Mouse (Mus musculus): ENCODE measurements around the gene Ccdc34. TPM values are rescaled to one million over a fixed set of nuclear protein-coding genes. Genes with fewer than 3 reads are reported as not detected.
"Not testable (repeated sequence)": the region's sequence is repeated elsewhere in the genome, so short reads cannot be mapped to it uniquely, and the experiment has no call there.

Ccdc34 gene
- polyA plus RNA-seq, 1 experiment from 2014 or later, result 31.3 TPM

GRCm38 (mm10) chr2:110133356-110134115 lies 115.9 kb downstream of the Ccdc34 start:
- H3K27me3 ChIP-seq (ENCODE audit: control insufficient read depth, insufficient read depth, low read length), result no peaks in the 10 kb centered on the region
- no peaks in the 10 kb centered on the region for H3K36me3 ChIP-seq (ENCODE audit: control insufficient read depth, insufficient read depth, low read length)
- H3K4me3 ChIP-seq (ENCODE audit: low read depth, low read length), result no peak overlapping the region
- H3K9me3 ChIP-seq (replicated peaks; ENCODE audit: control insufficient read depth, low read length), result no peaks in the 10 kb centered on the region; the same call in 1 of the 2 replicates
- H3K4me2 ChIP-seq, result no peak overlapping the region
- no peak overlapping the region for H3K27ac ChIP-seq (ENCODE audit: low read depth, low read length)
- WGBS (ENCODE audit: insufficient replicate concordance), result 80% methylated on average over 3 of the region's 3 CpGs
- no peaks in the 10 kb centered on the region for H3K4me1 ChIP-seq (ENCODE audit: control insufficient read depth, insufficient read depth, low read length)
- no peak for ATAC-seq (replicated peaks; ENCODE audit: insufficient number of reproducible peaks, low FRiP score, low TSS enrichment)
- H3K9ac ChIP-seq (ENCODE audit: low read depth, low read length), result no peak overlapping the region

- no peak overlapping the region for H3K4me2 ChIP-seq
- WGBS (ENCODE audit: insufficient replicate concordance), result 46% methylated on average over 2 of the region's 2 CpGs
- no peaks in the 10 kb centered on the region for H3K27me3 ChIP-seq (ENCODE audit: control insufficient read depth, insufficient read depth, low read length)
- no peak for ATAC-seq (replicated peaks; ENCODE audit: insufficient number of reproducible peaks, low FRiP score, low TSS enrichment)
- no peak overlapping the region for H3K4me3 ChIP-seq (ENCODE audit: low read depth, low read length)
- no peaks in the 10 kb centered on the region; the same call in 1 of the 2 replicates for H3K9me3 ChIP-seq (replicated peaks; ENCODE audit: control insufficient read depth, low read length)
- no peaks in the 10 kb centered on the region for H3K36me3 ChIP-seq (ENCODE audit: control insufficient read depth, insufficient read depth, low read length)
- no peaks in the 10 kb centered on the region for H3K4me1 ChIP-seq (ENCODE audit: control insufficient read depth, insufficient read depth, low read length)
- no peak overlapping the region for H3K27ac ChIP-seq (ENCODE audit: low read depth, low read length)
- no peak overlapping the region for H3K9ac ChIP-seq (ENCODE audit: low read depth, low read length)
These were observed 117.4 kb downstream of the Ccdc34 start for GRCm38 (mm10) chr2:110134765-110135594.

- H3K27me3 ChIP-seq (ENCODE audit: control insufficient read depth, insufficient read depth, low read length), result no peaks in the 10 kb centered on the region
- ATAC-seq (replicated peaks; ENCODE audit: insufficient number of reproducible peaks, low FRiP score, low TSS enrichment), result no peak
- H3K4me1 ChIP-seq (ENCODE audit: control insufficient read depth, insufficient read depth, low read length), result no peaks in the 10 kb centered on the region
- no peaks in the 10 kb centered on the region for H3K36me3 ChIP-seq (ENCODE audit: control insufficient read depth, insufficient read depth, low read length)
- H3K4me2 ChIP-seq, result no peak overlapping the region
- H3K9ac ChIP-seq (ENCODE audit: low read depth, low read length), result no peak overlapping the region
- no peak overlapping the region for H3K4me3 ChIP-seq (ENCODE audit: low read depth, low read length)
- no peaks in the 10 kb centered on the region; the same call in 1 of the 2 replicates for H3K9me3 ChIP-seq (replicated peaks; ENCODE audit: control insufficient read depth, low read length)
- H3K27ac ChIP-seq (ENCODE audit: low read depth, low read length), result no peak overlapping the region
- 76% methylated on average over 1 of the region's 1 CpGs for WGBS (ENCODE audit: insufficient replicate concordance)
These were observed 119.7 kb downstream of the Ccdc34 start for GRCm38 (mm10) chr2:110137291-110137690.

- WGBS (ENCODE audit: insufficient replicate concordance), result 74% methylated on average over 1 of the region's 1 CpGs
- Histone ChIP-seq H3K4me2 (no peak overlapping the region), H3K4me3 (ENCODE audit: low read depth, low read length) (no peak overlapping the region), H3K9me3 (replicated peaks; ENCODE audit: control insufficient read depth, low read length) (no peaks in the 10 kb centered on the region; the same call in 1 of the 2 replicates), H3K4me1 (ENCODE audit: control insufficient read depth, insufficient read depth, low read length) (no peaks in the 10 kb centered on the region), H3K27me3 (ENCODE audit: control insufficient read depth, insufficient read depth, low read length) (no peaks in the 10 kb centered on the region), H3K36me3 (ENCODE audit: control insufficient read depth, insufficient read depth, low read length) (no peaks in the 10 kb centered on the region), H3K9ac (ENCODE audit: low read depth, low read length) (no peak overlapping the region), H3K27ac (ENCODE audit: low read depth, low read length) (no peak overlapping the region)
- no peak for ATAC-seq (replicated peaks; ENCODE audit: insufficient number of reproducible peaks, low FRiP score, low TSS enrichment)
These were observed 120.5 kb downstream of the Ccdc34 start for GRCm38 (mm10) chr2:110138096-110138495.

GRCm38 (mm10) chr2:110147980-110148379 lies 130.4 kb downstream of the Ccdc34 start:
- H3K27me3 ChIP-seq (ENCODE audit: control insufficient read depth, insufficient read depth, low read length); H3K36me3 ChIP-seq (ENCODE audit: control insufficient read depth, insufficient read depth, low read length); H3K27ac ChIP-seq (ENCODE audit: low read depth, low read length); H3K9ac ChIP-seq (ENCODE audit: low read depth, low read length); H3K4me2 ChIP-seq; H3K4me3 ChIP-seq (ENCODE audit: low read depth, low read length); H3K9me3 ChIP-seq (replicated peaks; ENCODE audit: control insufficient read depth, low read length); H3K4me1 ChIP-seq (ENCODE audit: control insufficient read depth, insufficient read depth, low read length); ATAC-seq (replicated peaks; ENCODE audit: insufficient number of reproducible peaks, low FRiP score, low TSS enrichment): not testable (repeated sequence)

- Histone ChIP-seq H3K4me2 (no peak overlapping the region), H3K36me3 (ENCODE audit: control insufficient read depth, insufficient read depth, low read length) (no peaks in the 10 kb centered on the region), H3K4me1 (ENCODE audit: control insufficient read depth, insufficient read depth, low read length) (no peaks in the 10 kb centered on the region), H3K9ac (ENCODE audit: low read depth, low read length) (no peak overlapping the region), H3K4me3 (ENCODE audit: low read depth, low read length) (no peak overlapping the region), H3K27ac (ENCODE audit: low read depth, low read length) (no peak overlapping the region), H3K9me3 (replicated peaks; ENCODE audit: control insufficient read depth, low read length) (no peaks in the 10 kb centered on the region), H3K27me3 (ENCODE audit: control insufficient read depth, insufficient read depth, low read length) (no peaks in the 10 kb centered on the region)
- ATAC-seq (replicated peaks; ENCODE audit: insufficient number of reproducible peaks, low FRiP score, low TSS enrichment), result no peak
These were observed 131.6 kb downstream of the Ccdc34 start for GRCm38 (mm10) chr2:110149246-110149645.

GRCm38 (mm10) chr2:110156321-110156720 lies 138.7 kb downstream of the Ccdc34 start:
- no peak for ATAC-seq (replicated peaks; ENCODE audit: insufficient number of reproducible peaks, low FRiP score, low TSS enrichment)
- Histone ChIP-seq H3K27me3 (ENCODE audit: control insufficient read depth, insufficient read depth, low read length) (no peaks in the 10 kb centered on the region), H3K36me3 (ENCODE audit: control insufficient read depth, insufficient read depth, low read length) (no peaks in the 10 kb centered on the region), H3K9ac (ENCODE audit: low read depth, low read length) (no peak overlapping the region), H3K4me2 (no peak overlapping the region), H3K9me3 (replicated peaks; ENCODE audit: control insufficient read depth, low read length) (no peaks in the 10 kb centered on the region), H3K4me1 (ENCODE audit: control insufficient read depth, insufficient read depth, low read length) (no peaks in the 10 kb centered on the region), H3K27ac (ENCODE audit: low read depth, low read length) (no peak overlapping the region), H3K4me3 (ENCODE audit: low read depth, low read length) (no peak overlapping the region)
- 77% methylated on average over 2 of the region's 2 CpGs for WGBS (ENCODE audit: insufficient replicate concordance)

GRCm38 (mm10) chr2:110165003-110165402 lies 147.4 kb downstream of the Ccdc34 start:
- 77% methylated on average over 4 of the region's 4 CpGs for WGBS (ENCODE audit: insufficient replicate concordance)
- no peak for ATAC-seq (replicated peaks; ENCODE audit: insufficient number of reproducible peaks, low FRiP score, low TSS enrichment)

More at GRCm38 (mm10) chr2:110165003-110165402, 147.4 kb downstream of the Ccdc34 start:
- Histone ChIP-seq H3K9ac (ENCODE audit: low read depth, low read length) (no peak overlapping the region), H3K4me2 (no peak overlapping the region), H3K4me1 (ENCODE audit: control insufficient read depth, insufficient read depth, low read length) (no peaks in the 10 kb centered on the region), H3K4me3 (ENCODE audit: low read depth, low read length) (no peak overlapping the region), H3K27me3 (ENCODE audit: control insufficient read depth, insufficient read depth, low read length) (no peaks in the 10 kb centered on the region), H3K36me3 (ENCODE audit: control insufficient read depth, insufficient read depth, low read length) (no peaks in the 10 kb centered on the region), H3K9me3 (replicated peaks; ENCODE audit: control insufficient read depth, low read length) (no peaks in the 10 kb centered on the region), H3K27ac (ENCODE audit: low read depth, low read length) (no peak overlapping the region)
